Mouse (Mus musculus) hindbrain, embryonic 11.5 days (tissue): ENCODE data around the gene Dusp7. TPM values are rescaled to one million over a fixed set of nuclear protein-coding genes. Genes with fewer than 3 reads are reported as not detected.

Experiments used
- ATAC-seq: fragments of 200-750 bp; cut with Nextera tagmentation; 2 replicates; pipeline ENCODE4 v1.8.0; 2017; ENCODE audit warnings: mild to moderate bottlenecking, moderate TSS enrichment, moderate library complexity; ENCODE audit not compliant: low FRiP score
- DNase-seq: peaks from one replicate; pipeline ENCODE4 v3.0.0-alpha.2; 2015; ENCODE audit warnings: low spot score
- H3K27ac ChIP-seq: fragments of 300-500 bp; sonication (generic); 2 replicates; pipeline ENCODE4 v1.5.1; 2014; ENCODE audit warnings: mild to moderate bottlenecking, low read depth, low read length
- H3K27me3 ChIP-seq: fragments of 300-500 bp; sonication (generic); 2 replicates; pipeline ENCODE4 v1.6.1; 2014; ENCODE audit warnings: mild to moderate bottlenecking, low read length, moderate library complexity, mixed read lengths; ENCODE audit not compliant: control insufficient read depth, insufficient read depth
- H3K36me3 ChIP-seq: fragments of 300-500 bp; sonication (generic); 2 replicates; pipeline ENCODE4 v1.6.1; 2014; ENCODE audit warnings: mild to moderate bottlenecking, low read length, moderate library complexity, mixed read lengths; ENCODE audit not compliant: control insufficient read depth, insufficient read depth
- H3K4me1 ChIP-seq: fragments of 300-500 bp; sonication (generic); replicated peaks from 2 replicates; pipeline ENCODE4 v1.6.1; 2014; ENCODE audit warnings: low read length, mixed read lengths; ENCODE audit not compliant: control insufficient read depth, insufficient read depth
- H3K4me2 ChIP-seq: fragments of 300-500 bp; sonication (generic); replicated peaks from 2 replicates; pipeline ENCODE4 v1.6.1; 2014; ENCODE audit warnings: mild to moderate bottlenecking, low read depth, low read length
- H3K4me3 ChIP-seq: fragments of 300-500 bp; sonication (generic); 2 replicates; pipeline ENCODE4 v1.5.1; 2014; ENCODE audit warnings: low read depth, low read length
- H3K9ac ChIP-seq: fragments of 300-500 bp; sonication (generic); 2 replicates; pipeline ENCODE4 v1.6.1; 2014; ENCODE audit warnings: low read depth, low read length
- H3K9me3 ChIP-seq: fragments of 300-500 bp; sonication (generic); 2 replicates; pipeline ENCODE4 v1.6.1; 2016; ENCODE audit warnings: low read length; ENCODE audit not compliant: control insufficient read depth
- WGBS: fragments of 180-500 bp; shearing (Covaris S2); extraction: QIAGEN DNeasy Blood & Tissue Kit; methylation state at CpG from one replicate; pipeline ENCODE4 v1.1.7; 2014; 5-methylcytosine and 5-hydroxymethylcytosine counted together
- polyA plus RNA-seq: library from polyadenylated mRNA; unstranded; fragments of >200 nt; fragmentation: Nextera tagmentation; extraction: Ambion mirVana; gene quantifications from 2 replicates; pipeline ENCODE4 v1.2.1, GENCODE M21; 2014

Gene Dusp7
- polyA plus RNA-seq, 1 experiment from 2014 or later: 25.0 TPM

- peaks cover 13% of the 10 kb centered on the region for H3K4me1 ChIP-seq
- DNase-seq (peak; percentile 37), ATAC-seq (no peak)
- 9% methylated on average over 11 of the region's 11 CpGs for WGBS
- peak overlapping the region; percentile 59 for H3K4me3 ChIP-seq
- no peaks in the 10 kb centered on the region for H3K9me3 ChIP-seq
- peak overlapping the region; percentile 97 for H3K4me2 ChIP-seq
- peak overlapping the region; percentile 80 for H3K9ac ChIP-seq
- peaks cover 4% of the 10 kb centered on the region; the same call in 1 of the 2 replicates for H3K36me3 ChIP-seq
- H3K27ac ChIP-seq: peak overlapping the region; percentile 94
- no peaks in the 10 kb centered on the region for H3K27me3 ChIP-seq
Measured at GRCm38 (mm10) chr9:106369801-106370485, 1.5 kb downstream of the Dusp7 start.

- no peak overlapping the region for H3K9ac ChIP-seq
- WGBS: 83% methylated on average over 30 of the region's 30 CpGs
- H3K27ac ChIP-seq: no peak overlapping the region
Measured at GRCm38 (mm10) chr9:106370620-106371383, 2.4 kb downstream of the Dusp7 start.

GRCm38 (mm10) chr9:106371384-106371671 is 2.9 kb downstream of the Dusp7 start:
- Histone ChIP-seq H3K36me3 (peaks cover 4% of the 10 kb centered on the region; the same call in 1 of the 2 replicates), H3K9ac (no peak overlapping the region), H3K4me3 (no peak overlapping the region), H3K4me1 (peaks cover 13% of the 10 kb centered on the region), H3K9me3 (no peaks in the 10 kb centered on the region), H3K27ac (no peak overlapping the region), H3K4me2 (peak overlapping the region; percentile 30; the same call in 1 of the 2 replicates), H3K27me3 (no peaks in the 10 kb centered on the region)
- 61% methylated on average over 6 of the region's 6 CpGs for WGBS
- DNase-seq (no peak), ATAC-seq (no peak)

More at GRCm38 (mm10) chr9:106370620-106371383, 2.4 kb downstream of the Dusp7 start:
- Histone ChIP-seq H3K4me1 (peaks cover 13% of the 10 kb centered on the region), H3K4me3 (peak overlapping the region; percentile 59), H3K9me3 (no peaks in the 10 kb centered on the region), H3K27me3 (no peaks in the 10 kb centered on the region), H3K36me3 (peaks cover 4% of the 10 kb centered on the region; the same call in 1 of the 2 replicates), H3K4me2 (peak overlapping the region; percentile 97)
- ATAC-seq (no peak), DNase-seq (no peak)

GRCm38 (mm10) chr9:106371776-106372175 is 3.3 kb downstream of the Dusp7 start:
- WGBS: 30% methylated on average over 6 of the region's 6 CpGs
- H3K9me3 ChIP-seq: no peaks in the 10 kb centered on the region
- H3K27me3 ChIP-seq: no peaks in the 10 kb centered on the region
- no peak overlapping the region for H3K4me3 ChIP-seq
- no peak overlapping the region for H3K27ac ChIP-seq
- H3K4me2 ChIP-seq: peak overlapping the region; percentile 30; the same call in 1 of the 2 replicates
- H3K4me1 ChIP-seq: peaks cover 13% of the 10 kb centered on the region
- H3K36me3 ChIP-seq: peaks cover 4% of the 10 kb centered on the region; the same call in 1 of the 2 replicates
- ATAC-seq (no peak), DNase-seq (no peak)
- H3K9ac ChIP-seq: no peak overlapping the region

GRCm38 (mm10) chr9:106372431-106373412 is 4.3 kb downstream of the Dusp7 start:
- Histone ChIP-seq H3K36me3 (peaks cover 8% of the 10 kb centered on the region; the same call in 1 of the 2 replicates), H3K4me3 (no peak overlapping the region), H3K27ac (no peak overlapping the region), H3K27me3 (no peaks in the 10 kb centered on the region), H3K9ac (no peak overlapping the region), H3K9me3 (no peaks in the 10 kb centered on the region), H3K4me2 (no peak overlapping the region), H3K4me1 (peaks cover 11% of the 10 kb centered on the region)
- DNase-seq (no peak), ATAC-seq (no peak)
- WGBS: 95% methylated on average over 11 of the region's 11 CpGs

- peaks cover 11% of the 10 kb centered on the region for H3K4me1 ChIP-seq
- WGBS: 88% methylated on average over 7 of the region's 7 CpGs
- H3K9me3 ChIP-seq: no peaks in the 10 kb centered on the region
- H3K4me3 ChIP-seq: no peak overlapping the region
- DNase-seq (no peak), ATAC-seq (no peak)
- no peak overlapping the region for H3K9ac ChIP-seq
- H3K4me2 ChIP-seq: no peak overlapping the region
- no peak overlapping the region for H3K27ac ChIP-seq
- no peaks in the 10 kb centered on the region for H3K27me3 ChIP-seq
- H3K36me3 ChIP-seq: peaks cover 8% of the 10 kb centered on the region; the same call in 1 of the 2 replicates
Measured at GRCm38 (mm10) chr9:106373973-106374372, 5.5 kb downstream of the Dusp7 start.

- Histone ChIP-seq H3K4me3 (no peak overlapping the region), H3K4me2 (no peak overlapping the region), H3K27ac (0 out of 2 replicates have a peak overlapping the region, but pooled peaks have one; percentile 17), H3K9ac (no peak overlapping the region), H3K36me3 (peaks cover 8% of the 10 kb centered on the region; the same call in 1 of the 2 replicates), H3K4me1 (no peaks in the 10 kb centered on the region), H3K27me3 (no peaks in the 10 kb centered on the region), H3K9me3 (no peaks in the 10 kb centered on the region)
- 93% methylated on average over 8 of the region's 8 CpGs for WGBS
- DNase-seq (no peak), ATAC-seq (no peak)
Measured at GRCm38 (mm10) chr9:106377247-106377646, 8.8 kb downstream of the Dusp7 start.

GRCm38 (mm10) chr9:106378045-106378444 is 9.6 kb downstream of the Dusp7 start:
- Histone ChIP-seq H3K9me3 (no peaks in the 10 kb centered on the region), H3K27me3 (no peaks in the 10 kb centered on the region), H3K4me3 (no peak overlapping the region), H3K4me2 (no peak overlapping the region), H3K27ac (no peak overlapping the region), H3K4me1 (no peaks in the 10 kb centered on the region), H3K9ac (no peak overlapping the region), H3K36me3 (peaks cover 8% of the 10 kb centered on the region; the same call in 1 of the 2 replicates)
- WGBS: 86% methylated on average over 3 of the region's 3 CpGs
- ATAC-seq (no peak), DNase-seq (no peak)
